In the genomic region with DNA sequence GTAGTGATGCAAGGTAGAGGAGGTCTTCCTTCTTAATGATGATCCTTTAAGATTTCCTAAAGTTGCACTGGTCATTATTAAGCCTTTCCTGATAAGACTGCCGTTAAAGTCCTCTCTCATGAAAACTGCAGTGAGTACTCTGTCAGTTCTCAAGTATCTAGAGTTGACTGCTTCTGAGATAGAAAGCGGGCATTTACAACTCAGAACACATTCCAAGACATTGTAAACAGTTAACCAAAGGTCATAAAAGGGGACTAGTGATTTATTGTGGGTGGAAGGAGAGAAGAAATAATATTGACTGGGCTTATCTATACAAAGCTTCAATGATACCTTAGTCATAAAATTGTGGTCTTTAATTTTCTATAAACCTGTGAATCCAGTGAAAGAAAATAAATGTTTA, we compare ENCODE assay signal across 16 mouse cellular contexts.
"Had no signal": no experiment of that assay in that cellular context is flagged by ENCODE, and none has a peak within 500 bp of the region (broad histone marks: within the 10 kb centered on the region; RNA-seq: fewer than 3 reads in every experiment).

No protein-coding gene starts in this region.

- H3K27ac ChIP-seq: neural tube, embryonic 13.5 days; neural tube, embryonic 15.5 days; stomach, embryonic 15.5 days; stomach, postnatal 0 days had no signal

- H3K36me3 ChIP-seq: neural tube, embryonic 13.5 days; neural tube, embryonic 15.5 days; stomach, embryonic 15.5 days had no signal

- H3K9ac ChIP-seq: neural tube, embryonic 13.5 days; neural tube, embryonic 15.5 days; stomach, embryonic 15.5 days had no signal

- H3K9me3 ChIP-seq: neural tube, embryonic 13.5 days; neural tube, embryonic 15.5 days; stomach, embryonic 15.5 days had no signal

- H3K27me3 ChIP-seq: neural tube, embryonic 13.5 days; neural tube, embryonic 15.5 days; stomach, embryonic 15.5 days had no signal

- H3K4me2 ChIP-seq: neural tube, embryonic 13.5 days; neural tube, embryonic 15.5 days; stomach, embryonic 15.5 days had no signal

- H3K4me1 ChIP-seq: neural tube, embryonic 13.5 days; neural tube, embryonic 15.5 days; stomach, embryonic 15.5 days had no signal

- DNase-seq: retina, postnatal 1 day; right cerebral cortex, adult 18-20 months; right cerebral cortex, postnatal 14 days; right cerebral cortex, postnatal 25 days; right cerebral cortex, postnatal 4 days; spleen, adult 18-20 months; thymus, adult 18-20 months; thymus, adult 2 months; thymus, postnatal 14 days; thymus, postnatal 25 days; thymus, postnatal 36 days; thymus, postnatal 4 days had no signal

- H3K4me3 ChIP-seq: neural tube, embryonic 13.5 days; neural tube, embryonic 15.5 days; stomach, embryonic 15.5 days had no signal
